Mouse (Mus musculus) forebrain, embryonic 12.5 days (tissue): ENCODE measurements around the gene Riox1. TPM values are rescaled to one million over a fixed set of nuclear protein-coding genes. Genes with fewer than 3 reads are reported as not detected.

Experiments used
- ATAC-seq: fragments of 200-750 bp; cut with Nextera tagmentation; 2 replicates; pipeline ENCODE4 v1.8.0; 2017; ENCODE audit warnings: moderate TSS enrichment; ENCODE audit not compliant: low FRiP score
- H3K27ac ChIP-seq: fragments of 300-500 bp; sonication (generic); 2 replicates; pipeline ENCODE4 v1.5.1; 2016; ENCODE audit warnings: mild to moderate bottlenecking
- H3K27me3 ChIP-seq: fragments of 300-500 bp; sonication (generic); 2 replicates; pipeline ENCODE4 v1.6.1; 2016; ENCODE audit warnings: mild to moderate bottlenecking
- H3K36me3 ChIP-seq: fragments of 300-500 bp; sonication (generic); replicated peaks from 2 replicates; pipeline ENCODE4 v1.6.1; 2016; ENCODE audit warnings: mild to moderate bottlenecking
- H3K4me1 ChIP-seq: fragments of 300-500 bp; sonication (generic); 2 replicates; pipeline ENCODE4 v1.6.1; 2016
- H3K4me2 ChIP-seq: fragments of 300-500 bp; sonication (generic); 2 replicates; pipeline ENCODE4 v1.6.1; 2016; ENCODE audit warnings: mild to moderate bottlenecking, moderate library complexity
- H3K4me3 ChIP-seq: fragments of 300-500 bp; sonication (generic); replicated peaks from 2 replicates; pipeline ENCODE4 v1.5.1; 2016; ENCODE audit warnings: mild to moderate bottlenecking
- H3K9ac ChIP-seq: fragments of 300-500 bp; sonication (generic); 2 replicates; pipeline ENCODE4 v1.6.1; 2016; ENCODE audit warnings: mild to moderate bottlenecking
- H3K9me3 ChIP-seq: fragments of 300-500 bp; sonication (generic); 2 replicates; pipeline ENCODE4 v1.6.1; 2016
- WGBS: fragments of 180-500 bp; shearing (Covaris S2); methylation state at CpG from one replicate; pipeline ENCODE4 v1.1.7; 2016; 5-methylcytosine and 5-hydroxymethylcytosine counted together
- polyA plus RNA-seq: library from polyadenylated mRNA; unstranded; fragments of >200 nt; fragmentation: Nextera tagmentation; extraction: Ambion mirVana; gene quantifications from 2 replicates; pipeline ENCODE4 v1.2.1, GENCODE M21; 2016

The Riox1 gene
- 16.9 and 18.5 TPM in 2 replicates for polyA plus RNA-seq

- Histone ChIP-seq H3K36me3 (peaks cover 21% of the 10 kb centered on the region), H3K9me3 (no peaks in the 10 kb centered on the region)
- WGBS, result under 1% methylated on average over 37 of the region's 37 CpGs
Observed at GRCm38 (mm10) chr12:83950493-83950839, at the start of gene Riox1. Gene Riox1, plus strand, starts transcription at chr12:83950608.

DNA sequence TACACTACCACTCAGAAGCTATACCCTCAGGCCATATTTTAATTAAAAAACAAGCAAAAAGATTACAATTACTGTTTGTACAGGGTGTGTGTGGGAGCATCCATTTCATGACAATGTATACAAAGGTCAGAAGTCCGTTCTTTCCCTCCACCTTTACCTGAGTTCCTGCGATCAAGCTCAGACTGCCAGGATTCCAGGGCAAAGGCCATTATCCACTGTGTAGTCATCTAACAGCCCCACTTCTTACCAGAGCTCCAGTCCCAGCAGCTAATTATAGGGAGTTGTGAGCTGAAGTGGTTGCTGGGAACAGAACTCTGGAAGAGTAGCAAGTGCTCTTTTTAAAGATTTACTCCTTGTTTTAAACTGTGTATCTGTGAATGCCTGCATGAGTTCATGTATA is 40.0 kb upstream of the Riox1 start:
- no peak overlapping the region for H3K9ac ChIP-seq
- H3K4me2 ChIP-seq, result no peak overlapping the region
- H3K36me3 ChIP-seq, result no peaks in the 10 kb centered on the region; the same call in 1 of the 2 replicates
- H3K27me3 ChIP-seq, result no peaks in the 10 kb centered on the region
- 81% methylated on average over 2 of the region's 2 CpGs for WGBS
- H3K4me1 ChIP-seq, result no peaks in the 10 kb centered on the region
- H3K4me3 ChIP-seq, result no peak overlapping the region
- no peaks in the 10 kb centered on the region for H3K9me3 ChIP-seq
- no peak for ATAC-seq
- H3K27ac ChIP-seq, result no peak overlapping the region

More at GRCm38 (mm10) chr12:83950493-83950839, at the start of gene Riox1:
- peak within 1 kb of the TSS; percentile 87 for H3K27ac ChIP-seq
- peak within 1 kb of the TSS; percentile 91 for H3K4me2 ChIP-seq
- H3K9ac ChIP-seq, result peak within 1 kb of the TSS; percentile 90
- peak within 1 kb of the TSS; percentile 93 for H3K4me3 ChIP-seq
- no peaks in the 10 kb centered on the region for H3K27me3 ChIP-seq
- peaks cover 31% of the 10 kb centered on the region for H3K4me1 ChIP-seq
- peak; percentile 95 for ATAC-seq

- Histone ChIP-seq H3K9ac (no peak overlapping the region), H3K4me3 (no peak overlapping the region), H3K9me3 (no peaks in the 10 kb centered on the region), H3K4me1 (no peaks in the 10 kb centered on the region), H3K36me3 (no peaks in the 10 kb centered on the region; the same call in 1 of the 2 replicates), H3K27me3 (no peaks in the 10 kb centered on the region), H3K27ac (no peak overlapping the region), H3K4me2 (no peak overlapping the region)
- WGBS, result 92% methylated on average over 4 of the region's 4 CpGs
- no peak for ATAC-seq
Observed at GRCm38 (mm10) chr12:83914202-83914740, 36.1 kb upstream of the Riox1 start.

- no peak overlapping the region for H3K4me2 ChIP-seq
- no peak overlapping the region for H3K9ac ChIP-seq
- no peaks in the 10 kb centered on the region for H3K4me1 ChIP-seq
- no peak overlapping the region for H3K4me3 ChIP-seq
- no peaks in the 10 kb centered on the region for H3K27me3 ChIP-seq
- WGBS, result 88% methylated on average over 1 of the region's 1 CpGs
- no peaks in the 10 kb centered on the region; the same call in 1 of the 2 replicates for H3K36me3 ChIP-seq
- ATAC-seq, result no peak
- H3K9me3 ChIP-seq, result no peaks in the 10 kb centered on the region
- H3K27ac ChIP-seq, result no peak overlapping the region
Observed at GRCm38 (mm10) chr12:83914797-83915196, 35.6 kb upstream of the Riox1 start.

DNA sequence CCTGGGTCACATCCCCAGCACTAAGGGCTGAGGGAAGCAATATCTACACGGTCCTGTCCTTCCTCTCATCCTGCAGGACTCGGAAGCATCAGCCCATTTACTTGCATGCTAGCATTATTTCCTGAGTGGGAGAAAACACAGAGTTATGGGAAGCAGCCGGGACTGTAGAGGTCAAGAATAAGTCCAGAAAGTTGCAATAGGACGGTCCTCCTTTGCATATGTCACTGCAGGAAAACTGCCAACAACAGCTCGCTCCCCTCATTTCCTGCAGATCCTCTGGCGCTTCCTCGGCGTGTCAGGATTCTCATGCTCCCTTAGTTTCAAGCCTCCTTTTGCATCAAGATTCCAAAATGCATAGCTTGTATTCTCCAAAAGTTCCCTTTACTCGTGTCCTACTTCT is 33.5 kb upstream of the Riox1 start:
- peaks cover 12% of the 10 kb centered on the region for H3K4me1 ChIP-seq
- 87% methylated on average over 9 of the region's 9 CpGs for WGBS
- H3K4me2 ChIP-seq, result no peak overlapping the region
- H3K4me3 ChIP-seq, result no peak overlapping the region
- no peaks in the 10 kb centered on the region for H3K27me3 ChIP-seq
- H3K36me3 ChIP-seq, result no peaks in the 10 kb centered on the region; the same call in 1 of the 2 replicates
- H3K9ac ChIP-seq, result no peak overlapping the region
- H3K27ac ChIP-seq, result no peak overlapping the region
- ATAC-seq, result no peak
- no peaks in the 10 kb centered on the region for H3K9me3 ChIP-seq

DNA sequence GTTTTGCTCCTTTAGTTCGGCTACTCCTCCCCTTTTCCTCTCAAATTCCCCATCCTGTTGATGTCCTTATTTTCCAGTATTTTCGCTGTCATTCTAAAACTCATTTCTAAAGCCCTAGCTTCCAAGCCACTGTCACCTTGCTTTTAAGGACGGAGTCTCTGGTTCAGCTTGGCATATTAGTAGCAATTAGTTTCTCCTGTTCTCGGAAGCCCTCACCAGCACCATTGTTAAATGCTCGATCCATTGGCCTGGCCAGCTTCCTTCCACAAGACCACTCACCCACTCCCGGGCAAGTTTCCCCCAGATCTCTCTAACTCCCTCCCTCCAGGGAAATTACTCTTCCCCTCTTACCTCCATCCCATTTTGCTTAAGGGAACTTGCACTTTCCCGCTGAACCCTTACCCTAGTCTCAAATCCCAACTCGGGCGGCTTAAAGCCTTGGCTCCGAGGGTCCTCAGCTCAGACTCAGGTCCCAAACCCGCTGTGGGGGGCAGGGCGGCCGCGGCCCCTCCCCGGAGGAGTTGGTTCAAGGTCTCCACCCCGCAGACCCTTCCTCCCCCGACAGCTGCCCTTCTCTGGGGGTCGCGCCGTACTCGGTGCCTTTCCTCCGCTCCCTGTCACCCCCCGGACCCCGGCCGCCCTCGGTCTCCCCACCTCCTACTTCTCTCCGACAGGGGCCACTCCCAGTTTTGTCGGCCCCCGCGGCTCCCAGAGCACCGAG is 29.5 kb upstream of the Riox1 start:
- WGBS, result under 1% methylated on average over 31 of the region's 31 CpGs
- no peaks in the 10 kb centered on the region; the same call in 1 of the 2 replicates for H3K36me3 ChIP-seq

DNA sequence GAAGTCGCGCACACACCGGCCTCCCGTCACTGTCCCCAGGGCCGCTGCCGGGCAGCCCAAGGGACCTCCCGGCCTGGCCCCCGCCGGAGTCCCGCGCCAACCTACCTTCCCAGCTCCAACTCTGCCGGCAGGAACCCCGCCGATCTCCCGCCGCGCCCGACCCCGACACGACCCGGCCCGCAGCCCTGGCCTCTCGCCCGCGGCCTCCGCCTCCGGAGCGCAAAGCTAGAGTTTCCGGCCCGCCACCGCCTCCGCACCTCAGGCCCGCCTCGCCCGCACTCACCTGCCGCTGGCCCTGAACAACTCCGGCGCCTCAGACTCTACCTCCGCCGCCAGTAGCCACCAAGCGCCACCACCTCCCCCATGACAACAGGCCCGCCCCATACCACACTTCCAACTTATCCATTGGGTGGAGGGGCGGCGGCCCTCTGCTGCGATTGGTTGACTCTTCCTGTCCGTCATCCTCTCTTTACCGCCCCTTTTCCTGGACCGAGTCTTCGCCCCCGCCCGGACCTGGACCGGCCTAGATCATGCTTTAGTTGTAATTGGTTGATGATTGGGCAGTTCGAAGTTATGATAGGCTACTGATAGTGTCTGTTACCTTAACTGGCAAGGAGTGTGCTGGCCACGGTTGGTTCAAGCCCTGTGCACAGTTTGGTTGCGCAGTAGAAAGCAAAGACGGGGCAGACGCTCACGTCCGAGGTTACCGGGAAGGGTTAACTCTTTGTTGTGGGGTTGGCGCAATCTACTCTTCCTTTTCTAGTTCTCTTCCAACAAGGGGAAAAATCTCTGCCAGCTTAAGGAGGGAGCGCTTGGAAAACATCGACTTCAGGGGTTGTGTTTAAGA is 28.6 kb upstream of the Riox1 start, which contains the start of gene Numb:
Gene Numb (minus strand): TSS at position 400 of the 847 bp plus-strand sequence.
- H3K4me2 ChIP-seq, result peak within 1 kb of the TSS; percentile 97
- peaks cover 29% of the 10 kb centered on the region for H3K4me1 ChIP-seq
- H3K4me3 ChIP-seq, result peak within 1 kb of the TSS; percentile 94
- no peaks in the 10 kb centered on the region; the same call in 1 of the 2 replicates for H3K36me3 ChIP-seq
- peak within 1 kb of the TSS; percentile 88 for H3K9ac ChIP-seq
- peak within 1 kb of the TSS; percentile 92 for H3K27ac ChIP-seq
- ATAC-seq, result peak; percentile 100
- H3K9me3 ChIP-seq, result no peaks in the 10 kb centered on the region
- H3K27me3 ChIP-seq, result no peaks in the 10 kb centered on the region
- WGBS, result under 1% methylated on average over 59 of the region's 63 CpGs

More for the DNA sequence above, 29.5 kb upstream of the Riox1 start:
- Histone ChIP-seq H3K4me3 (peak overlapping the region; percentile 94), H3K4me1 (peaks cover 29% of the 10 kb centered on the region), H3K4me2 (peak overlapping the region; percentile 97), H3K27ac (peak overlapping the region; percentile 92), H3K9ac (peak overlapping the region; percentile 88), H3K27me3 (no peaks in the 10 kb centered on the region), H3K9me3 (no peaks in the 10 kb centered on the region)
- ATAC-seq, result no peak

DNA sequence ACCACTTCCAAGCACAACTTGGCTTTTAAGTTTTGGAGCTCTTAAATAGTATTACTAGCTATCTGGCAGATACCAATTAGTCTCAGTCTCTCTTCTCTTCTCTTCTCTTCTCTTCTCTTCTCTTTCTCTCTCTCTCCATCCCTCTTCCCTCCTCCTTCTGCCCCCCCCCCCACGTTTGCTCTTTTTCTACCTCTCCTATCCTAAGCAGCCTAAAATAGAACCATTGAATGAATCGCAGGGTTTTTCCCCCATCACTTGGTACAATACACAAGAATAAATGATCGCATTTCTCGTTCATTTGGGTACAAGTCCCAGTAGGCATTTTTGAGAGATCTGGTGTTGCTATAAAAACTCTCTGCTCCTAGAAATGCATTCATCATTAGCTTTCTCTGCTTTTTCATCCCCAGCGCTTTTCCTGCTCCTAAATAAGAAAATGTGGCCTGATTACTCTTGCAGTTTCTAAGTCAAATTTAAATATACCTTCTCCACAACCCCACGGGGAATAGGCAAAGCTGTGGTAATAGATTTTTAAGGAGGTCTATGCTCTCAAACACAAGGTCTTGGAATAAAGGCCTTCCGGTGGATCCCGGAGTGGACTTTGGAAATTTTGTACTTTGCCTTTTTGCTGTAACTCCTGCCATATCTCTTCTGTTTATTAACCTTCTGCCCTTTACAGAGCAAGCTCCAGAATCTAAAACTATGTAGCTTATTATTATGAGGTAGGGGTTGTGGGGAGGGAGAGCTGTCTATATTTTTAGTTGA is 27.5 kb upstream of the Riox1 start:
- Histone ChIP-seq H3K4me1 (peaks cover 29% of the 10 kb centered on the region), H3K27ac (peak overlapping the region; percentile 37; the same call in 1 of the 2 replicates), H3K9ac (peak overlapping the region; percentile 51), H3K9me3 (no peaks in the 10 kb centered on the region), H3K4me3 (peak overlapping the region; percentile 94), H3K36me3 (no peaks in the 10 kb centered on the region), H3K27me3 (no peaks in the 10 kb centered on the region), H3K4me2 (peak overlapping the region; percentile 57)
- ATAC-seq, result no peak
- 45% methylated on average over 8 of the region's 8 CpGs for WGBS

DNA sequence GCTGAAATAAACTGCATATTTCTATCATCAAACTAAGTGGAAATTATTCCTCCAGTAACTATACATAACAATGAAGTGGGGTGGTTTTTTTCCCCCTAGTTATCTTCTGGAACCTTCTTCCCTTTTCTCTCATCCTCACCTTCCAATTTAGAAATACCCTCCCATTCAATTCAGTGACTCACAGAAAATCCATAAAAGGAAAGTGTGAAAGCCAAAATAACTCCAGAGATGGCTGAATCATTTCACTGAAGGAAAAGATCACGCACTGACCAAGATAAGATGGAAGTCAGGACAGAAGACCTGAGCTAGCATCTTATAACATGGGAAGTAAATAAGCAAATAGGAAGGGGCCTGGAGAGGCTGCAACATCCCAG is 26.9 kb upstream of the Riox1 start:
- no peak overlapping the region for H3K27ac ChIP-seq
- no peaks in the 10 kb centered on the region for H3K9me3 ChIP-seq
- H3K4me3 ChIP-seq, result no peak overlapping the region
- ATAC-seq, result no peak
- H3K4me1 ChIP-seq, result peaks cover 29% of the 10 kb centered on the region
- no peak overlapping the region for H3K4me2 ChIP-seq
- H3K27me3 ChIP-seq, result no peaks in the 10 kb centered on the region
- H3K9ac ChIP-seq, result no peak overlapping the region
- WGBS, result 97% methylated on average over 1 of the region's 1 CpGs
- H3K36me3 ChIP-seq, result no peaks in the 10 kb centered on the region

DNA sequence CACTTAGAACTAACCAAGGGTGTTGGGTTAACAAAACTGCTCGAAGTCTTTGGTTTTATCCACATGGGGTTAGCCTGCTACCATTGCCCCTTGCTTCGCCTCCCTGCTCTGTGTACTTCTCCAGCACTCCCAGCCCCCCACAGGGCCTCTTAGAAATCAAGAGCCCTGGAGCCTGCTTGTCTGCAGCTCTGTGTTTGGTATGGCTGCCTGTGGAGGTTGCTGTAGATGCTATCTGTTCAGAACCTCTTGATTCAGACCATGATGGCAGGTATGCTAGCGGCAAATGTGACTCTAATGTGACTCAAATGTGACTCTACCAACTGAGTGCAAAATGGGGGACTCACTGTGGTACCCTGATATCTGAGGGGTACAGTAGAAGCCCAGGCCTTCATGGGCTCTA is 26.1 kb upstream of the Riox1 start:
- Histone ChIP-seq H3K4me3 (no peak overlapping the region), H3K4me2 (no peak overlapping the region), H3K9ac (no peak overlapping the region), H3K4me1 (peaks cover 29% of the 10 kb centered on the region), H3K27ac (no peak overlapping the region), H3K36me3 (no peaks in the 10 kb centered on the region), H3K27me3 (no peaks in the 10 kb centered on the region), H3K9me3 (no peaks in the 10 kb centered on the region)
- 47% methylated on average over 3 of the region's 3 CpGs for WGBS
- ATAC-seq, result no peak

DNA sequence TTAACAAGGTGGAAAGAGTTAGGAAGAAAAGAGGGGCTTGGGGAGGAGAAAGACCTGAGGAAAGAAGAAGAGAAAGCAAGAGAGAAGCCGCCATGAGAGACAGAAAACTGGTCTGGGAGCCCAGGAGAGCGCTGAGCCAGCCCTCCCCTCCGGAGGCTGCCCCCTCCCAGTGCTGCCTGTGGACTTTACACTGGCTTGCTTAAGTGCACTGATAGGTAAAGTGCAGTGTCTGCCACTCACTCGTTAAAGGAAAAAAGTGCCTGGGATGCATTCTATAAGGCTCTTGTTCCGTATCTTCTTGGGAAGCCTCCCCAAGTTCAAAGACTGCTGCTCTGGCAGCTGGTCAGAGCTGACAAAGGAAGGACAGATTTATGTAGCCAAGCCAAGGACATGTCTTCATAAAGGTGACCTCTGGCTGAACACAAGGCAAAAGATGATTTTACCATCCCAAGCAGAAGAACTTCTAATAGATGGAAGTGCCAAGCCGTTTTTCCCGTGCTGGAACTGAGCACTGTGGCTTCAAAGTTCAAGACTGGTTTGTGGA is 25.2 kb upstream of the Riox1 start:
- peaks cover 25% of the 10 kb centered on the region for H3K4me1 ChIP-seq
- ATAC-seq, result no peak
- no peaks in the 10 kb centered on the region for H3K36me3 ChIP-seq
- H3K4me2 ChIP-seq, result no peak overlapping the region
- 61% methylated on average over 7 of the region's 7 CpGs for WGBS
- H3K27me3 ChIP-seq, result no peaks in the 10 kb centered on the region
- H3K9ac ChIP-seq, result no peak overlapping the region
- H3K9me3 ChIP-seq, result no peaks in the 10 kb centered on the region
- no peak overlapping the region for H3K27ac ChIP-seq
- H3K4me3 ChIP-seq, result no peak overlapping the region
